Mouse (Mus musculus): ENCODE results near the gene Scarf2.

- TF ChIP-seq HCFC1 (IDR thresholded peaks at IDR 0.05; ENCODE audit: borderline replicate concordance, insufficient read depth, low read length) (no peak), MAFK (IDR thresholded peaks at IDR 0.05; ENCODE audit: insufficient read depth, low read depth, low read length) (no peak), ZC3H11A (IDR thresholded peaks at IDR 0.05; ENCODE audit: borderline replicate concordance, low read depth, low read length) (no peak), CHD2 (IDR thresholded peaks at IDR 0.05; ENCODE audit: low read depth, low read length) (no peak), ZNF384 (IDR thresholded peaks at IDR 0.05; ENCODE audit: low read depth, low read length) (no peak)
Observed at GRCm38 (mm10) chr16:17842437-17842836, 45.4 kb downstream of the Scarf2 start.
